Mouse (Mus musculus) retina, postnatal 1 day (tissue): Measurements from ENCODE around the gene Hsd3b7.
"Not testable (repeated sequence)": the region's sequence is repeated elsewhere in the genome, so short reads cannot be mapped to it uniquely, and the experiment has no call there.

Experiments used
- DNase-seq: peaks from one replicate; pipeline ENCODE4 v3.0.0-alpha.2; 2012

Hsd3b7 gene

DNA sequence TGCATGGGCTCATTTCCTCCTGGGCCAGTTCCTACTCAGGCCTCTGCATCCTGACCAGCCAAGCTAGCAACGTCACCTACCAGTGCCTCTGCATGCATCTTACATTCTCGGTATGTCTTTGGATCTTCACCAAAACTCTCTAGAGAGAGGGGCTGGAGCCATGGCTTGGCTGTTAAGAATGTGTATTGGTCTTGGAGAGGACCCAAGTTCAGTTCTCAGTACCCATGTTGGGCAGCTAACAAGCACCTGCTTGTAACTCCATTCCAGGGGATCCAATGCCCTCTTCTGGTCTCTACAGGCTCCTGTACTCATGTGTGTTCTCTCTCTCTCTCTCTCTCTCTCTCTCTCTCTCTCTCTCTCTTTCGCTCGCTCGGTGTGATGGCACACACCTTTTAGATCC lies 17.4 kb downstream of the Hsd3b7 start:
- DNase-seq, result no peak

GRCm38 (mm10) chr7:127820836-127821509 lies 20.6 kb downstream of the Hsd3b7 start:
- no peak for DNase-seq

DNA sequence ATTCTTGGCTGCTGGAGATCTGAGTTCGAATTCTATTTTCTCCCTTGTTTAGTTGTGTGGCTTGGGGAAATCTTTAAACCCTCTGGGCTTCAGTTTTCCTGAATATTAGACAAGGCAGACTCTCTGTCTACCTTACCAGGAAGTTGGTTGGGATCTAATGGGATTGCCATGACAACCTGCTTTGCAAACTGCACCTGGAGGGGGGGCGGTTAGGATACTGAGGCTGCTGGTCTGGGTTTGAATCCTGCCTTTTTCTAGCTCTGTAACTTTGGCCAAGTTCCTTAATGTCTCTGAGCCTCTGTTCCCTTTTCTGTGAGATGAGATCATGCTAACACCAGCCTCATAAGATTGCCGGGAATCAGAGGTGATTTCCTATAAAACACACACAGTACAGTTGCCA lies 22.1 kb downstream of the Hsd3b7 start:
- no peak for DNase-seq

- no peak for DNase-seq
Observed at GRCm38 (mm10) chr7:127823236-127824171, 23.1 kb downstream of the Hsd3b7 start.

GRCm38 (mm10) chr7:127824176-127824871 lies 23.9 kb downstream of the Hsd3b7 start, which contains the start of the genes Stx4a and Stx1b:
TSS of gene Stx4a (plus strand) at chr7:127824294.
TSS of gene Stx1b (minus strand) at chr7:127824549.
- peak; percentile 84 for DNase-seq

- DNase-seq, result no peak
Observed at GRCm38 (mm10) chr7:127835550-127835949, 35.1 kb downstream of the Hsd3b7 start.

DNA sequence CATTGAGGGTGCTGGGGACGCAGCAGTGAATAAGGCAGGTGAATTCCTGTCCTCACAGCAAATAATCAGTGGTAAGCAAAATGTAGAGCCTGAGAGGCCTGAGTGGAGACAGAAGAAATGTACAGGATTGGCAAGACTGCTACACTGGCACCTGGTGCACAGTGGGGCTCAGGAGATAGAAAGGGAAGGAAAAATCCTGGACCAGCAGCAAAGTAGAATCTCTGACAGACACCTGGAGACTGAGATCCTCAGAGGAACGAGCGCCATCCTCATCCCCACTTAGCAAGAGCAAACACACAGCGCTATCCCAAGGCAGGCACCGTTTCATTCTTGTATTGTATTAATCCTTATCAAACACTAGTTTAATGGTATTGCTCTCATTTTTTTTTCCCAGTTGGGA lies 37.1 kb downstream of the Hsd3b7 start:
- DNase-seq, result no peak

DNA sequence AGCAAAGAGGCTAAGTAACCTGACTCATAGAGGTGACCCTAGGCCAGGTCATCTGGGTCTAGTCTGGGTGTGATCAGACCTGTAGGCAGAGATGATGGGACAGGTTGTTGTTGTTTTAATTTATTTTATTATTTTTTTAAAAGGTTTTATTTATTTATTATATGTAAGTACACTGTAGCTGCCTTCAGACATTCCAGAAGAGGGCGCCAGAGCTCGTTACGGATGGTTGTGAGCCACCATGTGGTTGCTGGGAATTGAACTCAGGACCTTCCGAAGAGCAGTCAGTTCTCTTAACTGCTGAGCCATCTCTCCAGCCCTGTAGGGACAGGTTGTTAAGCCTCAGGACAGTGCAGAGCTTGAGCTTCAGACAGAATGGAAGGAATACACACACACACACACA lies 37.5 kb downstream of the Hsd3b7 start:
- not testable (repeated sequence) for DNase-seq

DNA sequence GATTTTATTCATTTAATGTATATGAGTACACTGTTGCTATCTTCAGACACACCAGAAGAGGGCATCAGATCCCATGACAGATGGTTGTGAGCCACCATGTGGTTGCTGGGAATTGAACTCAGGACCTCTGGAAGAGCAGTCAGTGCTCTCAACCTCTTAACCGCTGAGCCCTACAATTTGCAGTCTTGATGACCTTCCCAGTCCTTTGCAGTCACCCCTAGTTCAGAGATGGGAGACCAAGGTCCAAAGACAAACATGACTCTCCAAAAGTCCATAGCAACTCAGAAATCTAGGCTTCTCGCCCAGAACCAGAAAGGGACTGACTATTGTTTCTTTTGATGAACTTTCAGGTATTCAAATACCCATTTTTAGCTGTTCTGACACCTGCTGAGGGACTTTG lies 39.6 kb downstream of the Hsd3b7 start:
- DNase-seq, result not testable (repeated sequence)

DNA sequence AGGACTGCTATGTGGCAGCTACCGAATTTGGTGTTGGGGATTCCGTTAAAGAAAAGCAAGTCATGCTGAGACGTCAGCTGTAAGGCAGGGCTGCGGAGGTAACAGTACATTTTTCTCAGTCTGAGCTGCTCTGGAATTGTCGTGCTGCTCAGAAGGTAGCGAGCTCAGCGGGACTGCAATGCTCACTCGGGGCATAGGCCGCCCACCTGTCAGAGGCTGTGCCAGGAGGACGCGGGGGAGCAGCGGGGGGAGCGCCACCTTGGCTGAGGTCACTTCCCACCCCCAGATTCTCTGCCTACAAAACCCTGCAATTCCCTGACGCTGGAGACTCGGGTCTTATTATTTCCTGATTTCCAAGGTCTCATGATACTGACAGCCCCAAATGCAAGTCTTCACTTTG lies 40.5 kb downstream of the Hsd3b7 start:
- no peak for DNase-seq

GRCm38 (mm10) chr7:127841340-127842000 lies 41.1 kb downstream of the Hsd3b7 start:
- peak; percentile 95 for DNase-seq

GRCm38 (mm10) chr7:127842001-127842718 lies 41.8 kb downstream of the Hsd3b7 start:
- peak; percentile 81 for DNase-seq

- DNase-seq, result no peak
Observed at GRCm38 (mm10) chr7:127849973-127850875, 49.8 kb downstream of the Hsd3b7 start.

DNA sequence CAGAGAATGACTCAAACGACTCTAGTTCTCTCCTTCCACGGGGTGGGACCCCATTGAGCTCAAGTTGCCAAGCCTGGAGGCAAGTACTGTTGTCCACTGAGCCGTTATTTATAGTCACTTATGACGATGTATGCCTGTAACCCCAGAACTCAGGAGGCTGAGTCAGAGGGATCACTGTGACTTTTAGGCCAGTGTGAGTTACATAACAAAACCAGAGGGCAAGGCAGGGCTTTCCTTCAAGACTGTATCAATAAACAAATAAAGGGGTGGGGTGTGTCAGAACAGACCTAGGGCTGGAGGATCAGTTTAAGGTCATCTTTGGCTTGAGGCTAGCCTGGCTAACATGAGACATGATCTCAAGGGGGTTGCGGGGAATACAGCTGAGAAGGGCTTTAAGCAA lies 50.5 kb downstream of the Hsd3b7 start:
- no peak for DNase-seq
